Mouse (Mus musculus) kidney, adult 2 months (tissue): Measurements from ENCODE around the gene Hcst.

Source experiments
- CTCF ChIP-seq: fragments of 200-500 bp; conservative IDR thresholded peaks from 2 replicates; pipeline ENCODE4 v1.5.1; 2011; ENCODE audit warnings: low read depth, mild to moderate bottlenecking, control low read depth, low read length, moderate library complexity, mixed read lengths; ENCODE audit not compliant: insufficient read depth, insufficient read length
- POLR2A ChIP-seq: fragments of 200-500 bp; IDR thresholded peaks from one replicate; pipeline ENCODE4 v1.6.1; 2011; ENCODE audit warnings: low read depth, low read length, control low read depth

GRCm38 (mm10) chr7:30399671-30400070 is 20.0 kb downstream of the Hcst start:
- TF ChIP-seq CTCF = no peak
- TF ChIP-seq POLR2A = no peak
